8 mouse cellular contexts compared by ENCODE assay signal in genomic region chr12:78748557-78749377, GRCm38 (mm10). TPM values are rescaled to one million over a fixed set of nuclear protein-coding genes. Genes with fewer than 3 reads are reported as not detected.
DNase-seq lines count a peak whose midpoint lies in the region; ATAC-seq lines count a peak whose summit lies in the region.

Mpp5 (plus strand) TSS chr12:78748907.

- H3K36me3 ChIP-seq in lung, embryonic 16.5 days (ENCODE audit: control insufficient read depth, insufficient read depth, low read length): no peaks in the 10 kb centered on the region

- H3K4me3 ChIP-seq in lung, embryonic 16.5 days (ENCODE audit: low read length): peak within 1 kb of the TSS; percentile 84

- no peaks in the 10 kb centered on the region for H3K9me3 ChIP-seq in lung, embryonic 16.5 days (ENCODE audit: control insufficient read depth, low read length)

- H3K27me3 ChIP-seq in lung, embryonic 16.5 days (ENCODE audit: control insufficient read depth, insufficient read depth, low read depth, low read length): no peaks in the 10 kb centered on the region

- peak within 1 kb of the TSS; percentile 92 for H3K9ac ChIP-seq in lung, embryonic 16.5 days (ENCODE audit: low read length)

- H3K4me2 ChIP-seq in lung, embryonic 16.5 days (ENCODE audit: low read depth, low read length): peak within 1 kb of the TSS; percentile 87

- peak within 1 kb of the TSS; percentile 97 for H3K27ac ChIP-seq in lung, embryonic 16.5 days (ENCODE audit: low read length)

- under 1% methylated on average over 77 of the region's 98 CpGs for WGBS in lung, embryonic 16.5 days

- peak; percentile 71 for DNase-seq in MEL-GATA-1-ER (ENCODE audit: extremely low read depth, low read depth)
- DNase-seq in cerebellum, adult 8-10 months: peak; percentile 92
- DNase-seq in forelimb bud, embryonic 11.5 days (ENCODE audit: low read depth, low spot score): peak; percentile 96
- DNase-seq in layer of hippocampus, adult 9-10 months (ENCODE audit: low spot score): peak; percentile 78
- peak; percentile 89 for DNase-seq in ovary, postnatal 10 days (ENCODE audit: low spot score)
- peak; percentile 95 to 96 for DNase-seq in thymus, postnatal 10 days (ENCODE audit: low spot score in 2 of 2)

- ATAC-seq in hematopoietic stem cell, adult 5-6 weeks (replicated peaks in 1 of 2; ENCODE audit: insufficient read depth in 1 of 2, low FRiP score in 2 of 2, low TSS enrichment in 1 of 2, low read depth in 1 of 2, poor library complexity in 2 of 2, severe bottlenecking in 2 of 2): peak; percentile 97
- peak; percentile 99 for ATAC-seq in lung, embryonic 16.5 days (ENCODE audit: low read depth)

- peaks cover 8% of the 10 kb centered on the region for H3K4me1 ChIP-seq in lung, embryonic 16.5 days (replicated peaks; ENCODE audit: control insufficient read depth, insufficient read depth, low read length)

RNA-seq across cellular contexts. Expression of gene Mpp5, which starts in this region (rescaled TPM):
- 43.7 and 47.7 TPM in 2 replicates for total RNA-seq in hematopoietic stem cell, adult 5-6 weeks (2017)
- polyA plus RNA-seq in lung, embryonic 16.5 days (2015; fragmentation: Nextera tagmentation; extraction: Ambion mirVana): 25.1 and 29.3 TPM in 2 replicates

Comparison
In these comparisons a context has a peak if more than half of its experiments do, and no peak if none do; other contexts are left out.
1. Peak in every context shown above with its lines: DNase-seq, ATAC-seq, H3K4me3 ChIP-seq and H3K27ac ChIP-seq.